Mouse (Mus musculus): ENCODE measurements around the gene Arhgap15.

DNA sequence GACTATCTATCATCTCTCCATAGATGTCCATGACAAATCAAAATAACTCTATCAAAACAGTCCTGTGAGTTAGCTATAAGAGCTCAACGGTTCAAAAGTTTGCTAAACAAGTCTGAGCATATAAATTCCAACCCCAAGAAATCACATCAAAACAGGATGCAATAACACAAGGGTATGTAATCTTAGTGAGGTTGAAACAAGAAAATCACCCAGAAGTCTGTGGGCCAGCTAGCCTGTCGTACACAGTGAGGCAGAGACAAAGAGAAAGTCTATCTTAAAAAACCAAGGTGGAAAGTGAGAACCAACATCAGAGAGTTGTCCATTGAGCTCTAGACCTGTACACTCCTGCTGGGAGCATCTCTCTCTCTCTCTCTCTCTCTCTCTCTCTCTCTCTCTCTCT lies 8.0 kb downstream of the Arhgap15 start:
- TF ChIP-seq CTCF (IDR thresholded peaks at IDR 0.05 in 2 of 3, conservative IDR thresholded peaks at IDR 0.05 in 1 of 3; ENCODE audit: control insufficient read depth in 1 of 3, insufficient read depth in 1 of 3, low read depth in 2 of 3, low read length in 3 of 3, poor library complexity in 1 of 3, severe bottlenecking in 1 of 3), result no peak
- no peak for TF ChIP-seq MAZ (IDR thresholded peaks at IDR 0.05; ENCODE audit: low read depth, low read length)
- no peak for TF ChIP-seq ELF1 (IDR thresholded peaks at IDR 0.05; ENCODE audit: low read depth, low read length)
- TF ChIP-seq POLR2A (IDR thresholded peaks at IDR 0.05; ENCODE audit: control insufficient read depth in 1 of 2, insufficient read depth in 1 of 2, low read depth in 1 of 2, low read length in 2 of 2, poor library complexity in 1 of 2), result no peak
- TF ChIP-seq HCFC1 (IDR thresholded peaks at IDR 0.05; ENCODE audit: low read depth, low read length), result no peak
- no peak for TF ChIP-seq KAT2A (conservative IDR thresholded peaks at IDR 0.05; ENCODE audit: low read depth, low read length)
- no peak for TF ChIP-seq ZKSCAN1 (IDR thresholded peaks at IDR 0.05; ENCODE audit: low read depth, low read length)
- no peak for TF ChIP-seq POLR2AphosphoS5 (IDR thresholded peaks at IDR 0.05; ENCODE audit: borderline replicate concordance, low read depth, low read length)
